Mouse (Mus musculus) adipocyte (in vitro differentiated cells): Measurements from ENCODE around the gene Jag2.
A peak's percentile ranks its signal among the peaks of the same experiment; 100 is the strongest.

Source experiments
- DNase-seq: peaks from one replicate; pipeline ENCODE4 v3.0.0-alpha.2; 2016; ENCODE audit warnings: low spot score

Gene Jag2

DNA sequence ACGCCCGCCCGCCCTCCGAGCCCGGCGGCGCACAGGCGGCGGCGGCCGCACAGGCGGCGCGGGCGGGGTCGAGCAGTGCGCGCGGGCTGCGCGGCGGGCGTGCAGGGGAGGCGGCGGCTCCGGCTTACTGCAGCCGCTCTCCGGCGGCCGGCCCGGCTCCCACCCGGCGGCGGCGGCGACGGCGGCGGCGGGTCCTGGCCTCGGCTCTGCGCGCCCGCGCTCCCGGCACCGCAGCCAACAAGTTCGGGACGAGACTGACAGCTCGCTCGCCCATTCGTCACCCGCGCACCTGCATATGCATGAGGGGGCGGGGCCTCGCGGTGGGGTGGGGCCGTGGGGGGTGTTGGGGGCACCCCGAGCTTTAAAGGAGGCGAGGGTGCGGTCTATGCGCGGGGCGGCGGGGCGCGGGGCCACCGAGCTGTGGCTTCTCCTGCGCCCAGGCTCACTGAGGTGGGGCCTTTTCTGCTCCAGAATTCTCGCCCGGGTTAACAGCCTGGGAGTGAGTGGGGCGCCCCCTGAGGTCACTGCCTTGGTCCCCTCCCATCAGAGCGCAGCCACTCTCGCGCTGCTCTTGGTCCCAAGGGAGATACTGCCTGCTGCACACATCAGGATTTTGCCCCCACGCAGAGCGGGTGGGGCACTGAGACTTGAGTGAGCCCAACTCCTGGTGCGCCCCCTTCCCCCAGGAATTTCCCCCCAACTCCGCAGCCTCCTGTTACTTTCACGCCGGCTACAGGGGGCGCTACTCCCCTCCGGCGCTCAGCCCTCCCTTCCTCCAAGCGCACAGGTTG, at the start of gene Jag2:
Jag2 (minus strand) TSS at position 215 of the 791 bp plus-strand sequence.
- DNase-seq, result no peak

DNA sequence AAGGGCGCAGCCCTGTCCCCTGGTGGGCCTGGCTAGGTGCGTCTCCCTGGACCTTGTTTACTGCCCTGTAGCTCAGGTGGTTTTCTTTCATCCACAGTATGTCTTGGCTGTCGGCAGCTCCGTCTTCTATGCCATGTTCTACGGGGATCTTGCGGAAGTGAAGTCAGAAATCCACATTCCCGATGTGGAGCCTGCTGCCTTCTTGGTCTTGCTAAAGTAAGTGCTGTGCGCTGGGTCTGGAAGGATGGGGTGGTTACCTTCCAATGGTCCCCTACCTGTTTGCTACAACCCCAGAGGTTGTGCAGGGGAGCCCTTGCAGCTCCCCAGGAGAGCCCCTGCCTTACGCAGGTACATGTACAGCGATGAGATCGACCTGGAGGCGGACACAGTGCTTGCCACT, 47.6 kb upstream of the Jag2 start:
- DNase-seq, result no peak

DNA sequence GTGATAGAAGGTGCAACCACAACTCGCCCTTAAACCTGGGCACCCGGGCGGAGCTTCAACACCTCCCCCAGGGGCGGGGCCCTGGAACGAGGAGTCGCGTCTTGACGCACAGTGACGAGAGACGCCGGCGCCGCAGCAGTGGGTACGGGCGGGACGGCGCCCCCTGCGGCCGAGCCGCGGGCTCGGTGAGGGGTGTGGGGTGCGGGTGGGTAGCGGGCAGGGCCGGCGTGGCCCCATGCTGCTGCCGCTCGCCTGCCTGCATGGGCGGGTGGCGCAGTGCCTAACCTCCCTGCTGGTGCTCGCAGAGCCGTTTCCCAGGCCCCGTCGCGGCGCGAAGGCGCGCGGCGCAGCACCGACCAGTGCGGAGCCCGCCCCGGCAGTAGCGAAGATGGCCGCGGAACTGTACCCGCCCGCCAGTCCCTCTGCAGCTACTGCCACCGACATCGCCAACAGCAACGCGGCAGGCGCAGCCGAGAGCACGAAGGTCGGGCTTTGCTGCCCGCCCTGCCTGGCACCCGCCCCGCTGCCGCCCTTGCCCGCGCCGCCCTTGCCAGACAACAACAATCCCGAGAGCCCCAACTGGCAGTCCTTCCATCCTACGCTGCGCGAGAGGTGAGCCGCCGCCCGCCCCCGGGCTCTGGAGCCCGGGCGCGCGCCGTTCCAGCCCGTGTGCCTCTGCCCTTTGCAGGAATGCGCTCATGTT, 46.9 kb upstream of the Jag2 start, which contains the start of gene Btbd6:
Btbd6 (plus strand) TSS at position 112 of the 703 bp plus-strand sequence.
- DNase-seq, result no peak

DNA sequence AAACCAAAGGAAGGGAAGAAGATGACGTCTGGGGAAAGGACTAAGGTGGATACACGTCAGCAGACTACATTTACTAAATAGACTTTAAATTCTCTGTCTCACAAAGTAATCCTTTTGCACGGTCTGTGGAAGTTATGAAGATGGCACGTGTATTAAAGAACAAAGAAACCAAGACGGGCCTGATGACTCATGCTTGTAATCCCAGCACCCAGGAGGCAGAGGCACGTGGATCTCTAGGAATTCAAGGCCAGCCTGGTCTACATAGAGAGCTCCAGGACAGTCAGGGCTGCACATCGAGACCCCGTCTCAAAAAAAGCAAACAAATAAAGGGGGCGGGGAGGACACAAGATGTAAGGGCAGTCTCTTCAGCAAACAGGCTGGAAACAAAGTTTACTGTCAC, 45.2 kb upstream of the Jag2 start:
- no peak for DNase-seq

DNA sequence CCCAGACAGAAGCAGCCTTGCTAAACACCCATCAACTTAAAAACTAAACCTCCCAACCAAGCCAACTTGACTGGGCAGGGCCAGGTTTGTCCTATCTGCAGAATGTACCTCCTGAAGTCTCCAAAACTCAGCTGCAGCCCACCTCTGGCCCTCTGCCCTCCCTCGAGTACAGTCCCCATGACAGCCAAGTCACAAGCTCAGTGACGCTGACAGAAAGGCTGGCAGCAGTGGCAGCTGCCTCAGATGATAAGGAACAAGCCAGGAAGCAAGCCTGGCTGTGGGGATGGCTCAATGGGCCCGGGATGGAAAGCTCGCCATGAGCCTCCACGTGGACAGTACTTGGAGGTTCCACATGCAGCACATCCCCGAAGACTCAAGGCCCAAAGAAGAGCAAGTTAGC, 40.0 kb upstream of the Jag2 start:
- no peak for DNase-seq

DNA sequence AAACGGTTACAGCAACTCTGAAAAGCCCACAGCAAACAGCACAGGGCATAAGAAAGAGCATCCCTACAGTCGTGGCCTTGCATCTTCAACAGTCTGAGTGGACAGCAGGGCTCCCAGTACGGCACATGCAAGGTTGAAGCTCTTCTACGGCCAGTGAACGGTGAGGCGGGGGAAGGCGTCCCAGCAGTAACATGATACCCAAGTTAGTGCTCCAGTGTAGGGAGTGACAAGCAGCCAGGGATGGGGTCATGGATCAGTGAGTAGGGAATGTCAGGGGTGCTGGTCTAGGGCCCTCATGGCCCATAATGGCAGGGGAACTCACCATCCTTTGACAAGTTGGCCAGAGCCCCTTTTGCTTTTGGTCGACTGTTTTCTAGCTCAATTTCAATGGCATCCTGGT, 39.4 kb upstream of the Jag2 start:
- DNase-seq, result no peak

DNA sequence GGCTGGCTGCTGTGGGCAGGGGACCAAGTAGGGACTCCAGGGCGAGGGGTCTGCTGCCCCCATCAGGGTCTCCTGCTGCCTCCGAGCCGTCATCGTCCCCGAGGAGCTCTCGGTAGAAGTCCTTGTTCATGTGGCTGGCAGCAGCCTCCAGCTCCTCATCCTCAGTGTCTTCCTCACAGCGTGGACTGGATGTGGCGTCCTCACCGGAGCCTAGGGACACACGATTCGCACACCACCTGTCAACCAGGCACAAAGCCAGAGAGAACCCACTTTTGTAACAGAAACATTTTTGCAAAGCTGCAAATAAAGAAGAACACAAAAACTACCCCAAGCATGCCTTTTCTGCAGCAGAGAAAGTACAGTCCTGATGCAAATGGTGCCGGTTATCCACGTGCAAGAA, 36.2 kb upstream of the Jag2 start:
- DNase-seq, result no peak

DNA sequence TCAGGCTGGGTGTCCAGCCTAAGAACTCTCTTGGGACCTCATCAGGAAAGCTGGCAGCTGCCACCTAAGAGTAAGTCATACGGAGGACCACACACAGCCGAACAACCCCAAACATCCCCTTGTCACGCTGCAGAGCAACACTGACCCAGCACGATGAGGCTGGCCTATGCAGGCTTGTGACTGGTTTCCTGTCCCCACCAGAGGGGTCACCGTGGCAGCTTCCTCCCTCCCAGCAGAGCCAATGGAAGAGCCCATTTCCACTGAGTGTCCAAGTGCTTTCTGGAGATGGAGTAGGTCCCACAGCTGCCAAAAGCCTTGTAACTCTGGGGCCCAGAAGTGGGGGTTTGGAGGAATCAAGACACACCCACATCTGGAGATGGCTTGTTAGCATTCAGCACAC, 32.3 kb upstream of the Jag2 start:
- DNase-seq, result no peak

DNA sequence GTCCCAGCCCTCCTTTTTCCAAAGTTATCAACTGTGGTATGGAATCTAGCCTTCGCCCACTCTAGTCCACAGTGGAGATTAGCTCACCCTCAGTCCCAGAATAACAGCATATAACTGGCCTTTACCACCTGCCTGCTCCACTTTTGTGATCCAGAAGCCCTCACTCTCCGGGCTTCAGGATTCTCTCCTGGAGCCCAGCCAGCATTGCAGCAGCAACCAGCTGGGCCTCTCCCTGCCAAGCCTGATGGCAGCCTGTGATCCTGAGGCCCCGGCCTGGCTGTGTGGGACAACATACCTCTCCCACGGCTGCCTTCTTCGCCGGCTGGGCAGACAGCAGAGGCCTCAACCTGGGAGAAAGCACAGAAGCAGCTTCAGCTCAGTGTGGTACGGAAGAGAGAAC, 31.9 kb upstream of the Jag2 start:
- DNase-seq, result peak; percentile 55

DNA sequence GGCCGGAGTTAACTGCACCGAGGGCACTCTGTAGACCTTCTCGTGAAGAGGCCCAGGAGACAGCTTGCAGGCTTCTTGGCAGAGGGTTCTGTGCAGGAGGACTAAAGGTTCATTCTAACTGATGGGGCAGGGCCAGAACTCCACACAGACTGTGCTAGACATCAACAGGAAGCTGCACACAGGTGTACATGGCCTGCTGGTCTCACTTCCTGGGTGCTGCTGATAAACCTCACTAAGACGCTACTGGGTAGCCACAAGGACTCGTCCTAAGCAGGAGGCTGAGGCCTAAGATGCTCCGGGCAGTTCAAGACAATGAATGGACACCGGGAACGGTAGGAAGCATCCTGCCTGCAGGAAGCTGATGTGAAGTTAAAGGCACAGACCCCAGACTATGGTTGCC, 29.8 kb upstream of the Jag2 start:
- DNase-seq, result no peak

DNA sequence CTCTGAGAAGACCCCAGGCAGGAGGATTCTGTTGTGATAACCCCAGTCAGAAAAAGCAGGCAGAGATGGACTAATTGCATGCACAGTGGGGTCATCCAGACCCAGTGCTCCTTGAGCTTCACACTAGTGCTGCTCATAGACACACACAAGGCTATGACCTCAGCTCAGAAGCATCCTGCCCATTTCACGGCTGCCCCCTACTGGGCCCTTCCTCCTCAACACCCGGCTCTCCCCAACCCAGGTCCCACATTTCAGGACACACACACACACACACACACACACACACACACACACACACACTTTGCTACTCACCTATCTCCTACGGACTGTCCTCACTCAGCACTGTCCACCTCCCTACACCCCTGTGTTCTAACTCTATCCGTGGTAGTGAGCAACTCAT, 28.7 kb upstream of the Jag2 start:
- peak; percentile 47 for DNase-seq

DNA sequence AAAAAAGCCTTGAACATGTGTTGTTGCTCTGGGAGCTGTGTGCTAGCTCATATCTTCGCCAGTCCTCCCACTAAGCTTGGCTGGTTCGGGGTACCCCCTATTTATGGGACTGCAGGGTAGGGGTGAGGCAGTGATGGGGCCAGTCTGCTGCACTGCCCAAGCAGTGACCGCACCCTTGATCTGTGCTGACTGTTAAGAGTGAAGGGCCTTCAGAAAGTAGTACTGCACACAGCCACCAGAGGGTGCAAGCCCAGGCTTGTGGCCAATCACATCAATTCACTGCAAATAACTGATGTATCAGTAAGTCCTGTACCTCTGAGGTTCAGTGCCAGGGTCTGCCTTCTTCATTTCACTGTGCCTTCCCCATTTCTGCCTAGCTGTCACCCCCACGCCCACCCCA, 26.2 kb upstream of the Jag2 start:
- DNase-seq, result peak; percentile 67

DNA sequence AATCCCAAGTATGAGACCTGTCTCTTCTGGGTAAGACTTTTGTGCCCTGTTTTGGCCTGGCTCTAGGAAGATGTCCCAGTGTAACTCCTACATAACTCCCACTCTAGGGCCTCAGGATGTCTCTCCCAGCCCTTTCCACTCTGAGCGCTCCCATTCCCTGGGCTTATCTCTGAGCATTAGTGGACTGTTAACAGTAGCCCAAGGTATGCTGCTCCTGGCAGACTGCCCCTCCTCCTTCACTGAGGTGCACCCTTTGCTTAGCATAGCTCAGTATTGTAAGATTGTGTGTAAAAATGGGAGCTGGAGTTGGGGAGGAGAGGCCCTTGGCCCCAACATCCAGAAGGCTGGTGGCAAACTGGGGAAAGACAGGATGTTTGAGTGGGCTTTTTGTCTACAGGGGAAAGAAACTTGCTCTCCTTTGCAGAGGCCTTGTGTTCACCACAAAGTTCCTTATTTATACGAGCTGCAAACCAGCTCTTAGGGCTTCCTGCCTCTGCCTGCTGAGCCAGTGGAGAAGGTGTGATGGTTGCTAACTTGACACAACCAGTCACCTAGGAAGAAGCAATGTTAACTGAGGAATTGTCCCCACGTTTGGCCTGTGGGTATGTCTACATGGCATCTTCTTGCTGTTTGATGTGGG, 23.5 kb upstream of the Jag2 start:
- DNase-seq, result no peak

DNA sequence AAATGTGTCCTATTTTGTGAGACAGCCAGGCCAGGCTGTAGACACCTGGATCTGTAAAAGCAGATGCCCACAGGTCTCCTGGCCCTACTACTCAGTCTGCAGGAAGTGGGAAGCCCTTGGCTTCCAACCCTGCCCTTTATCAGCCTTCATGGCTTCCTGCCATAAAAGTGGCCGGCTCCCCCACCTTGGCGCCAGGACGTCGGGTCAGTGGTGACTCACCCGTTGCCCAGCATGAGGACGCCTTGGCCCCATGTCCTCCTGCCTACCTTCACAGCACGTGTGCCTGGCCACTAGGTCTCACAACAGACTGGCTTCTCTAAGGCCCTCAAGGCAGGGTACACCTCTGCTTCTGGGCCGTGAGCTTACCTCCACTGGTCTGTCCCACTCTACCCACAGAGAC, 22.9 kb upstream of the Jag2 start:
- no peak for DNase-seq

DNA sequence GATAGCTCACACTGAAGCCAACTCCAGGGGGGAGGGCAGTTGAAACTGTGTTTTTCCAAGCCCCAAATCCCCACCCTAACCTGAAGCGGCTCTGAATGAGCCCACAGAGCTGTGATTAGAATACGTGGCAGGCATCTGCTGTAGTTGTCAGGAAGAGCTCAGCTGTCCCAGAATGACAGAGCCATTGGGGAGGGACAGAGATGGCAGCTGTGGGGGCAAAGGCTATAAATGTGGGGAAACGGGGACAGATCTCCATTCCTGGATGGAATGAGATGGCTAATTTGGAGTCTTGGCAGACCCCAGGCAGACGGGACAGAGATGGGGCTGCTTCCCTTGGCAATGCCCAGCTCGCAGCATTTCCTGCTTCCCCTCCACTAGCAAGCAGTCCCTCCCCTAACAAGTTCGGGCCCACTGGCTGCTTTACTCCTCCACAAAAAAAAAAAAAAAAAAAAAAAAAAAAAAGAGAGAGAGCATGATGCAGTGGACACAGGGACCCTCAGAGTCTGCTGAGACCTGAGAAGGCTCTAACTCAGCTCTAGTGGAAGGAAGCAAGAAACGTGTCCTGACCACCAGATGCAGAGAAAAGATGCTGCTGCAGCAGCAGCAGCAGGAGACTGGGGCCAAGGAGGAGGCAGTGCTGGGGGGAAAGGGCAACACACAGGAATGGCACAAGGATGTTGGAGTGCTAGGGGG, 21.7 kb upstream of the Jag2 start:
- DNase-seq, result no peak

DNA sequence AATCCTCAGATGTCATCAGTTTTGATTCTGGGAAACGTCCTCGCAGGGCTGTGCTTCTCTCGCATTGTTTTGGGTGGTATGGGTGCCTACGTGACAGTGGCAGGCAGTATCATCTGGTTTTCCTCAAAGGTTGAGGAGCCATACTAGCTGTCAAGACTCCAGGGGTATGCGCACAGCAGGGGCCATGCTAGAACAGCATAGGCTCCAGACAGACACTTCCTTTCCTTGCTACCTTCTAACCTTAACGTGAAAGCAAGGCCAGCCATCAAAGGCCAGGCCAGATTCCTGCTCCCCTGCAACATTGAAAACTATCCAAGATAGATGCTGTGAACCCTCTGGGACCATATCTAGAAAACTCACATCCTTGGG, 21.2 kb upstream of the Jag2 start:
- DNase-seq, result no peak

DNA sequence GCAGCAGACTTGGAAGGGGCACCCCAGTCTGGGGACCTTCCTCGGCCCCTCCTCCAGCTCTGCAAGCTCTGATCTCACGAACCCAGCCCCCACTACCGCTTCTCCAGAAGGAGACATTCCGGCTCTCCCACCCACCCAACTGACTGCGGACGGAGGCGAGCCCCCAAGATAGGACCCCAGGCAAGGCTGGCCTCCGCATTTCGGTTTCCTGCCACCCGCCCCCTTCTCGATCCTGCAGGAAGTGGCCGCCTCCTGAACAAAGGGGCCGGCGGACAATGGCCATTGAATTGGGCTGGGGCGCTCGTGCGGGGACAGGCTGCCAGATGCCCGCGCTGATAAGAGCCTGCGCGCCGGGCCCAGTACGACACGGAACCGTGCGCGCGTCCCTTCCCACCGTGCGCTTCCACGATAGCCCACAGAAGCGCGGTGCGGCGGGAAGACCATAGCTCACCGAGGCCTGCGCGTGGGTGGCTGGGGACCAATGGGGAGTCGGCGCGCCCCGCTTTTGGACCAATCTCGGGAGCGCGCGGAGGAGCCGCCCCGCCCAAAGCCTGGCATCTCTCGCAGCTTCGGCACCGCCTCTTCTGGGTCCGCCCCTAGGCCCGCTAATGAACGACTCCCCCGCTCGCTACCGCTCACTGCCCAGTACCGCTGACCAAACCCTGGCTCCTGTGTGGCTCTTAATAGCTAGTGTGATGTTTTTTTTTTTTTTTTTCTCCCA, 20.6 kb upstream of the Jag2 start:
- DNase-seq, result peak; percentile 48

DNA sequence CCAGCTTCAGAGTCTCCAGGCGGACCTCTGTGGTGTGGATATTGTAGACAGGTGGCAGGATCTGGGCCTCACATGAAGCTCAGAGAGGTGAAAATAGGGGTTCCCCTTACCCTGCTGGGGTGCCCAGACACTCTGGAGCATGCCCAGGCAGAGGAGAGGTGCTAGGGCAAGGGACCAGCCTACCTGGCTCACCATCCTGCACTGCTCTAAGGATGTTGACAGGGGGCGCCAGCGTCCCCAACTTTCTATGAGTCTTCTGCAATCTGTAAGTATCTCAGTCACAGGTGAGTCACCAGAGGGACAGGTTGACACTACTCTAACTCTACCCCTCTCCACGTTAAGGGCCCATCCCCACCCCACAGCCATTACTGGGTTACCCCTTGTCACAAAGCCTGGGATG, 17.7 kb upstream of the Jag2 start:
- no peak for DNase-seq

DNA sequence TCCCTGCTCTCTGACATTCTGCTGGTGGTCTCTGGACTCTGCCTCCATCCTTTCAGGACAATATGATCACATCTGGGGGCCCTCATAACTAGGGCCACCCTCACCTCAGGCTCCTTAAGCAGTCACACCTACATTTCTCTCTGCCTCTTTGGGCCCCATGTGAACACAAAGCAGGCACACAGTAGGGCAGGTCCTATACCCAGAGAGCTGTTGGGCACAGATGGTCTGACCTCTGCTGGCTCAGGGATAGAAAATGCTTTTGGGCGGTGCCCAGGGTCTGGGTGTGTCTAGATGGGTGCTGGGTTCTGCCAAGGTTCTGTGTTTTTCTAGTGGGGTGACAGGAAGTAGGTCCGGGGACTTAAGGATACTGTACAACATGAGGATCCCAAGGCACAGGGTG, 14.1 kb upstream of the Jag2 start:
- no peak for DNase-seq

DNA sequence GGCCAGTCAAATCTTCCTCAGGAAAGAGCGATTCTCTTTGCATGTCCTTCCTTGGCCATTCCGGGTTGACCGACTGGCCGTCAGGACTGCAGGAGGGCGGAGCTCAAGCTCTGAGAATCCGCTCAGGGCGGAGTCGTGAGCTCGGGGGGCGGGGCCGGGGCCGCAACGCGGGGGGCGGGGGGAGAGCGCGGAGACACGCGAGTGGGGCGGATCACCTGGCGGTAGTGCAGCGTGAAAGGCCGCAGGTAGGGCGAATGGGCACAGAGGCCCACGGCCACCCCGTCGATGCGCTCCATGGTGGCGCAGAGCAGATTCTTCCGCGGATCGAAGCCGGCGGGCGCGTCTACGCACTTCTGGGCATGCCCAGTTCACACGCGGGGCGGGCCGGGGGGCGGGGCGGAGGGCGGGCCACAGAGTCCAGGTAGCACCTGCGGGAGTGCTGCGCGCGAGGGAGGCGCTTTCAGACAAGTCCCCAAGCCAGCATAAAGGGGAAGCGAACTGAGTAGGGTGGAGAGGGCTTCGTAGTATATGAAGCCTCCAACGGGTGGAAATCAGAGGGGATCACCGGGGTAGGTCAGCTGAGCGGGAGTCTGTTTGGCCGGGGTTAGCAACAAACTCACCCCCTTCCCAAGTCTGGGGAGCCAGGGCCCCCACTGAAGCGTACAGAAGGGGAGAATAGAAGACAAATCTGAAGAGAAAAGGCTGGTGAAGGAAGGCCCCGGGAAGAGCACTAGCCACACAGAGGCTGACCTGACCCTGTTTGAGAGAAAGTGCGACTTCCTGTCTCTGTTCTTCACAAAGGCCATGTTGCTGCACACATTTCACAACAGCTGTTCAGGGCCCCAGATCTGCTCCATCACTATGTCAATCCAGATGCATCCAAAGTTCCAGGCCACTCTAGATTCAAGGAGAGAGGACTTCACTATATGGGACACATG, 12.5 kb upstream of the Jag2 start, which contains the start of gene Nudt14:
Nudt14 (minus strand) TSS at position 349 of the 938 bp plus-strand sequence.
- DNase-seq, result peak; percentile 80
